Mouse (Mus musculus) gastrocnemius, postnatal 10 days (tissue): ENCODE data around the gene Pcyox1. TPM values are rescaled to one million over a fixed set of nuclear protein-coding genes. Genes with fewer than 3 reads are reported as not detected.
A peak's percentile ranks its signal among the peaks of the same experiment; 100 is the strongest.
"Not testable (repeated sequence)": the region's sequence is repeated elsewhere in the genome, so short reads cannot be mapped to it uniquely, and the experiment has no call there.

Source experiments
- DNase-seq: peaks from one replicate; pipeline ENCODE4 v3.0.0; 2021; ENCODE audit warnings: mixed read lengths
- total RNA-seq, 2 experiments: library from RNA; stranded (reverse); gene quantifications; 2 replicates each; pipeline ENCODE4 v1.2.3; 2021

Pcyox1 gene
- total RNA-seq, 2 experiments from 2014 or later, result 67.0 to 71.2 TPM

- no peak for DNase-seq
Observed at GRCm38 (mm10) chr6:86397257-86397980, 465 bp upstream of the Pcyox1 start.

GRCm38 (mm10) chr6:86395969-86396368 is 985 bp downstream of the Pcyox1 start:
- no peak for DNase-seq

GRCm38 (mm10) chr6:86395021-86395420 is 1.9 kb downstream of the Pcyox1 start:
- DNase-seq, result no peak

- no peak for DNase-seq
Observed at GRCm38 (mm10) chr6:86394078-86394720, 2.8 kb downstream of the Pcyox1 start.

- no peak for DNase-seq
Observed at GRCm38 (mm10) chr6:86393187-86393586, 3.8 kb downstream of the Pcyox1 start.

- DNase-seq, result no peak
Observed at GRCm38 (mm10) chr6:86391326-86391725, 5.6 kb downstream of the Pcyox1 start.

- DNase-seq, result no peak
Observed at GRCm38 (mm10) chr6:86388461-86388860, 8.5 kb downstream of the Pcyox1 start.

- no peak for DNase-seq
Observed at GRCm38 (mm10) chr6:86387313-86387712, 9.6 kb downstream of the Pcyox1 start.

GRCm38 (mm10) chr6:86385362-86386104 is 11.4 kb downstream of the Pcyox1 start:
- no peak for DNase-seq

- DNase-seq, result no peak
Observed at GRCm38 (mm10) chr6:86384692-86385091, 12.3 kb downstream of the Pcyox1 start.

- DNase-seq, result no peak
Observed at GRCm38 (mm10) chr6:86383370-86383769, 13.6 kb downstream of the Pcyox1 start.

GRCm38 (mm10) chr6:86382551-86382950 is 14.4 kb downstream of the Pcyox1 start:
- no peak for DNase-seq

GRCm38 (mm10) chr6:86380112-86380511 is 16.8 kb downstream of the Pcyox1 start:
- not testable (repeated sequence) for DNase-seq

GRCm38 (mm10) chr6:86378341-86378740 is 18.6 kb downstream of the Pcyox1 start:
- DNase-seq, result no peak

- no peak for DNase-seq
Observed at GRCm38 (mm10) chr6:86373556-86373955, 23.4 kb downstream of the Pcyox1 start.

- no peak for DNase-seq
Observed at GRCm38 (mm10) chr6:86371950-86372516, 24.9 kb downstream of the Pcyox1 start.

- DNase-seq, result peak; percentile 94
Observed at GRCm38 (mm10) chr6:86371340-86371911, 25.5 kb downstream of the Pcyox1 start.

- no peak for DNase-seq
Observed at GRCm38 (mm10) chr6:86370764-86371339, 26.1 kb downstream of the Pcyox1 start, which contains the start of gene Snrpg. TSS of gene Snrpg (plus strand) at chr6:86371304.

GRCm38 (mm10) chr6:86370093-86370713 is 26.8 kb downstream of the Pcyox1 start:
- DNase-seq, result no peak

GRCm38 (mm10) chr6:86368479-86368878 is 28.5 kb downstream of the Pcyox1 start:
- DNase-seq, result no peak

- DNase-seq, result no peak
Observed at GRCm38 (mm10) chr6:86366853-86367249, 30.1 kb downstream of the Pcyox1 start.
